Mouse (Mus musculus): ENCODE data around the gene Dnajb5.

GRCm38 (mm10) chr4:42969304-42969703 is 19.7 kb downstream of the Dnajb5 start, which contains the start of gene 1700022I11Rik:
- TF ChIP-seq FLI1 (IDR thresholded peaks at IDR 0.05; ENCODE audit: low read length): no peak
- TF ChIP-seq GATA1 (IDR thresholded peaks at IDR 0.05; ENCODE audit: borderline replicate concordance, low read length): no peak

All from megakaryocyte, embryonic 14.5 days (primary cell).